Mouse (Mus musculus): Measurements from ENCODE around the gene Cplx3.

Cplx3 gene

DNA sequence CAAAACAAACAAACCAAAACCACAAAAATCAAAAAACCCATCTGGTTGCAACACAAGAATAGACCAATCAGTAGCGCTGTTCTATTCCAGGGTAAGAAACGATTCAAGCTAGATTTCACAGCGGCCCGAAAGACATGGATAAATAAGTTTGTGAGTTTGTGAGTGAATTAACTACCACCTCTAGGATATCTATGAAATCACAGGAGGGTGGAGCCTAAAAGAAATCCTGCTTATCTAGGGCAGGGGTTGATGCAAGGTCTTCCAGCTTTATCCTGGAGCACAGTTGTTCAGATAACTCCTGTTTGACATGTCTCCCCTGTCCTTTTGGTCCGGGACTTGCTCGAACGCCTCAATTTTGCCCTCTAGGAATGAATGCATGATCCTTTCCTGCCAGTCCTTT is 45.8 kb downstream of the Cplx3 start:
- no peak for DNase-seq (ENCODE audit: low spot score in 2 of 2)

DNA sequence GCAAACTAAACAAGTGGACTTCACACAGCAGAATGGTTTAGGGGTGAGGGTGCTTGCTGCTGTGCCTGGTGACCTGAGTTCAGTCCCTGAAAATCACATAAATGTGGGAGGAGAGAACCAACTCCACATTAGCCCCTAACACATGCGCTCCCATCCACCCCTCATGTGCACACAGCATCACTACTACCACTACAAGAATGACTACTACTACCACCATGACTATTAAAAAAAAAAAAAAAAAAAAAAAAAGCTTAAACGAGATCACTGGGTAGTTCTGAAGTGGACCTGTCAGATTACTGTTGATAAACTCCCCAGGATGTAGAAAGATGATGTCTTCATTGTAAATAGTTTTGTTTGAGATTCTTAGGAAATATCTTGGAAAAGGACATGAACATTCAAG is 46.5 kb downstream of the Cplx3 start:
- DNase-seq (ENCODE audit: low spot score in 2 of 2) = no peak

DNA sequence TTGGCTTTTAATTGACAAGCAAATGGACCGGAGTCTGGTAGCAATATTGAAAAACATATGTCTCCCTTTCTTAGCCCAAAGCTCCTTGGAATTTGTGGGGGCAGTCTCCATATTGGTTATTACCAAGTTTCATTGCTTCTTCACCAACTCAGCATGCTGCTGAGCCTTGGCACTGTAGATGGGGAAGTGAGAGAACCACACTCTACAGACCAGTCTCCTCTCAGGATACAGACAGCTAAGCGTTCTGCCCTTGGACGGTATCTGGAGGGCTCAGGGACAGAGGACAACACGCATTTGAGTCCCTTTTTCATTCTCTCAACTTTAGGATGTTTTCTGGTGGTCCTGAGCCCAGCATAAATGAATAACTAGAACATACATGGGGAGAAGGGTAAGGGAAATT is 47.5 kb downstream of the Cplx3 start:
- DNase-seq (ENCODE audit: low spot score in 2 of 2) = no peak

DNA sequence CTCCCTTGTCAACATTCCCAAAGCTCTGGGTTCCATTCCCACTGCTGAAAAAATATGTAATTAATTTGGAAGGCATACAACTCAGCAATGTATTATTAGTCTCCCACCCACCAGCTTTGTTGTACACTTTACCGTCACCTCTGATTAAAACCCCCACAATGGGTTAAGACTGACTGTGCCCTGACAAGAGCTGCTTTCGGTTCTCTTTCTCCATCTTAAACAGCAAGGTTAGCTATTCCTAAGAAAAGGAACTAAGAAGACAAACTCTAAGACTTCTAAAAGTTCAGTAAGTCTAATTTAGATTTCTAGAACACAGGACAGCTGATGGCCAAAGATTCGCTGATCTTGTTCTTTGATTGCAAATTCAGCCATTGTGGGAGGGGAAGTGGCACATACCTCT is 48.9 kb downstream of the Cplx3 start:
- no peak for DNase-seq (ENCODE audit: low spot score in 2 of 2)

DNA sequence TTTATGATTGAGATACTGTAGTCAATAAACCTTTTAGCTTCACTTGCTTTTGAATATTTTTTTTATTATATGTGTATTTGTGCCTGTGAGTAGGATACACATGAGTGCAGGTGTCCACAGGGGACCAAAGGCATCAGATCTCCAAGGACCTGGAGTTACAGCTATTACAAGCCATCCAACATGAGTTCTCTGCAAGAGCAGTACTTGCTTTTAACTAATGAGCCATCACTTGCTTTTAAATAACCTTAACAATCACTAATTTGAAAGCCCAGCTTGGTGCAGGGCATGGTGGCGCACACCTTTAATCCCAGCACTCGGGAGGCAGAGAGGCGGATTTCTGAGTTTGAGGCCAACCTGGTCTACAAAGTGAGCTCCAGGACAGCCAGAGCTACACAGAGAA is 51.3 kb downstream of the Cplx3 start:
- no peak for DNase-seq (ENCODE audit: low spot score in 2 of 2)

DNA sequence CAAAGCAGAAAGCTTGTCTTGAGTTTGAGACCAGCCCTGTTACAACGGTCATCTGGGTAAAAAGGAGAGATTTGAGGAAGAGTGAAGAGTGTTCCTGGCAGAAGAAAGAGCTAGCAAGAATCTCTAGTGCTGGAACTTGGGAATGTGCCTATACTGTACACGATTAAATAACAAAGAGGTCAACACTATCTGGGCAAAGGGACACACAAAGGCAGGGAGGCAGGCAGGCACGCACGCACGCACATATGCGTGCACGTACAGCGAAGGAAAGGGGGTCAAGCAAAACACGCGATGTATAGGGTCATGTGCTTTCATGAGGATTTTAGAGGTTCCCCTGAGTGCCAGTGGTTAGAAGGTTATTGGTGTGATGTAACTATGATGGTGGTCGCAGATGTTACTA is 53.0 kb downstream of the Cplx3 start:
- DNase-seq (ENCODE audit: low spot score in 2 of 2) = no peak

DNA sequence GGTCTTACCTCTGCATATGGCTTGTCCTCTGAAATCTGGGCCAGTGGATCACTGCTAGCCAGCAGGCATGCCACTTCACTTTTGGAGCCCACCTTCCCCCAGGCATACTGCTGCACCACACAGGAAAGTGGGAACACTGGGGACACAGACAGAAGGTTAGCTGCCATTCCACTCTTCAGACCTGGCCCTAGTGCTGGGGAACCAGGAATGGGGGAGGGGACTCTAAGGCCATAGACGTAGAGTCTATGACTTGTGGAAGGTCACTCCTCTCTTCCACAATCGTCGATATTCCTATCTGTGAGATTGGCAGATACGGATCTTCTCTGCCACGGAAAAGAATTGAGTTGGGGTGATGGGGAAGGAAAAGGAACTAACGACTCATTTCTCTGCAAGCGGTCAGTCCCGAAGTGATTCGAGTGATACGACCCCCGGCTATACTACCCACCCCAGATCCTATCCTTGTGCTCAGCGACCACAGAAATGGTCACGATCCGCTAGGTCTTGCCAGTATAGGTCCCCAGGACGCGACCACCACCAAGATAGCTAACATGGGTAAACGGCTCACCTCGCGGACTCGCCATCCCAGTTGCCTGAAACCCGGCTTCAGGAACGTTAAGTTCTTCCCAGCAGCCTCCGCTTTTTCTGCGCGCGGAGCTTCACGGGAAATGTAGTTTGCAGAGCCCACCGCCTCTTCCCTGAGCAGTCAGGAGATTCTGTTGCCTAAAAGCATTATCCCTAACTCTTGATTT is 53.8 kb downstream of the Cplx3 start, which contains the start of gene Mpi:
Mpi (minus strand) TSS at position 625 of the 749 bp plus-strand sequence.
- DNase-seq (ENCODE audit: low spot score in 2 of 2) = peak; percentile 60 to 62

DNA sequence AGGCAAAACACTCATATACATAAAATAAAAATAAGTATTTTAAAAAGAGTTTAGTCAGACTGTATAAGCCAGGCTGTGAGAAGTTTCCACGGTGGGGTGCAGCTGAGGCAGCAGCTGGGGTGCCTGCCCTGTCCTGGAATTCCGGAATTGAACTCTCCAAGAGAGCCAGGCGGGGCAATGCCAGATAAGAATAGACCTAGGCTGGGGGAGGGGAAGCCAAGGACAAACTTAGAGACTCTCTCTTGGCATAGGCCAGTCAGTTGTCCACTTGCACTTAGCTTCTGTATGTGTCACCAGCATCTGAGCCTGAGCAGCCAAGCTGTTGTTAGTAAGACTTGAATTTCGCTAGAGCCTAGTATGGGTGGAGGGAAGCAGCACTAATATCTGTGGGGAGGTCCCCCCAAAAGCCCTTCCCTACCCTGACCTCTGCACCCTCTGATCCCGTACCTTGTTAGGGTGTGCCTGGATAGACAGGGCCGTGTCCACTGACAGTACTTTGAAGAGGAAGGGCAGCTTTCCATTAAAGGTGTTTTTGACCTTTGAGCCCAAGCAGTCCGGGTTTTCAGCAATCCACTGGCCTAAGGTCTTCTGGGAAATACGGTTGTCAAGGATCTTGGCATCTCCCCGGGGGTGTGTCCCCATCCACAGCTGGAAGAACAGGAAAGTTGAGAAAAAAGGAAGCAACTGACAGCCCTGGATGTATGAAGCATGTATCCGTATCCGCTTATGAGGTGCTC is 55.8 kb downstream of the Cplx3 start:
- DNase-seq (ENCODE audit: low spot score in 2 of 2) = no peak

Data from frontal cortex, postnatal 25 days (tissue).